Mouse (Mus musculus) testis, postnatal 10 days (tissue): ENCODE data around the gene Sirt3.

Experiments
- DNase-seq: peaks from one replicate; pipeline ENCODE4 v3.0.0; 2021; ENCODE audit warnings: low spot score

Sirt3 gene

DNA sequence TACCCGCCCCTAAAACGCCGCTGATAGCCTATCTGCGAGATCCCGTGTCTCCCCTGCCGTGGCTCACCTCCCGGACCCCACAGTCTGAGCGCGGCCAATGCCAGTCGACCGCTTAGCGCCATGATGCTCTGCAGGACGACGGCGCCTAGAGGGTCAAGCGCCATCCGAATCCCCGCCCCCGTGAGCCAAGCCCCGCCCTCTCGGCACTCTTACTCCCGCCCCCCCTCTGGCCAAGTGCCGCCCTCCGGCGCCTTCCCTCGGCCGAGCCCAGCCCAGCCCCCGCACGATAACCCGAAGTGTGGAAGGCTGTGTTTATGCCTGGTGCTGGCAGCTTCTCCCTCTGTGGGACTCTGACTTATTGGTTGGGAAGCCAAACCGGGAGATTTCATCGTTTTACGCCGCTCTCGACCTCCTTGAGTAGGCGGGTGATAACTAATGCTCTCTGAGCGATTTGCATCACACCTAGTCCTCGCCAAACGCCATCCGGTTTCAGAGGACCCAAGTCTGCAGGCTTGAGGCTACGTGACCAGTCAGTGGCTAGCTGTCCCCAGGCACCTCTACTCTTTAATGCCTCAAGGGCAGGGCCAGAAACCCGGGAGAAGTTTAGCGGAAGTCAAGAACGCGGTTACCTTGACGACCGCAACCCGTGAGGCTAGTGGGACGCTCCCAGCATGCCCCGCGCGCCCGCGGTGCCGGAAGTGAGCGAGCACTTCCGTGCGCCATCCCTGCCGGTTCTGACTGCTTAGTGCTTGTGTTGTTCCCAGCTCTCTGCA is at the start of gene Sirt3, which contains the start of gene Psmd13:
Sirt3 (minus strand) TSS at position 614 of the 773 bp plus-strand sequence.
Psmd13 (plus strand) TSS at position 273 of the 773 bp plus-strand sequence.
- DNase-seq = peak; percentile 99

DNA sequence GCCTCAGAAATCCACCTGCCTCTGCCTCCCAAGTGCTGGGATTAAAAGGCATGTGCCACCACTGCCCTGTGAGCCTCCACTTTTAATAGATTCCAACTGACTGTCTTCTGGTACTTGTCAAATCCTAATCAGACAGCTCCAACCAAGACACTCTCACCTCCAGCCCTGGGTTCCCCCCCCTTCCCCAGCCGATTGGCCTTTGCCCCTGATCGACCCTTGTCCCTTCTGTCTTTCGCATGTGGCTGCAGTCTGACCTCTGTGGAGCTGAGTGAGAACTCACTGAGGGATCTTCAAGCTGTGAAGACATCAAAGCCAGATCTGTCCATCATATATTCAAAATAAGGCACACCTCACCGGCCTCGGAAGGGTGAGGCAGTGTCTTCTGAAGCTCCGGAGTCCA is 45.1 kb upstream of the Sirt3 start:
- DNase-seq = no peak

DNA sequence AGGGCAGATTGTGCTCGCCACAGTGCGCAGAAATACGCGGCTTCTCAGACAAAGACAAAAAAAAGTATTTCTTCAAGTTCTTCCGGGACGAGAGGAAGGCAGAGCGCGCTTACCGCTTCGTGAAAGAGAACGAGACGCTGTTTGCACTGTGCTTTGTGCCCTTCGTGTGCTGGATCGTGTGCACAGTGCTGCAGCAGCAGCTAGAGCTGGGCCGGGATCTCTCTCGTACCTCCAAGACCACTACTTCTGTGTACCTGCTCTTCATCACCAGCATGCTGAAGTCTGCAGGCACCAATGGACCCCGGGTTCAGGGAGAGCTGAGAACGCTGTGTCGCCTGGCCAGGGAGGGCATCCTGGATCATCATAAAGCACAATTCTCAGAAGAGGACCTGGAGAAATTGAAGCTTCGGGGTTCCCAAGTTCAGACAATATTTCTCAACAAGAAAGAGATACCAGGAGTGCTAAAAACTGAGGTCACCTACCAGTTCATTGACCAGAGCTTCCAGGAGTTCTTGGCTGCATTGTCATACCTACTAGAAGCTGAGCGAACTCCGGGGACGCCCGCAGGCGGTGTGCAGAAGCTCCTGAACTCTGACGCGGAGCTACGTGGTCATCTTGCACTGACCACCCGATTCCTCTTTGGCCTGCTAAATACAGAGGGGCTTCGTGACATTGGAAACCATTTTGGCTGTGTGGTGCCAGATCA is 41.1 kb upstream of the Sirt3 start:
- DNase-seq = no peak

GRCm38 (mm10) chr7:140922398-140923069 is 40.4 kb upstream of the Sirt3 start:
- DNase-seq = peak; percentile 66

GRCm38 (mm10) chr7:140921225-140921975 is 39.3 kb upstream of the Sirt3 start:
- DNase-seq = no peak

- DNase-seq = no peak
These were observed 38.4 kb upstream of the Sirt3 start, which contains the start of gene Nlrp6 for GRCm38 (mm10) chr7:140920418-140921029. Gene Nlrp6, plus strand, starts transcription at chr7:140920902.

DNA sequence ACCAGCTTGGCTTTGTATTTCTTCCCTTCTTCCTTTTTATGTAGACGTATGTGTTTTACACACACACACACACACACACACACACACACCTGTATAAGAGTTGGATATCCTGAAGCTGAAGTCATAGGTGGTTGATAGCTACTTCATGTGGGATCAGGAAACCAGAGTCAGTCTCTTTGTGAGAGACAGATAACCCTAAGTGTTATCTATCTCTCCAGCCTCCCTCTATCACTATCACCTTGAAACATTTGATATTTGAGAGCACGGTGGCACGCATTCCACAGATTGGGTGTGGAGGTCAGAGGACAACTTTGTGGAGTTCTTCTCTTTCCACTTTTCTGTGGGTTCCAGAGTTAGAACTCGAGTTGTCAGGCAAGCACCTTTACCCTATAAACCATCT is 37.8 kb upstream of the Sirt3 start:
- DNase-seq = no peak

DNA sequence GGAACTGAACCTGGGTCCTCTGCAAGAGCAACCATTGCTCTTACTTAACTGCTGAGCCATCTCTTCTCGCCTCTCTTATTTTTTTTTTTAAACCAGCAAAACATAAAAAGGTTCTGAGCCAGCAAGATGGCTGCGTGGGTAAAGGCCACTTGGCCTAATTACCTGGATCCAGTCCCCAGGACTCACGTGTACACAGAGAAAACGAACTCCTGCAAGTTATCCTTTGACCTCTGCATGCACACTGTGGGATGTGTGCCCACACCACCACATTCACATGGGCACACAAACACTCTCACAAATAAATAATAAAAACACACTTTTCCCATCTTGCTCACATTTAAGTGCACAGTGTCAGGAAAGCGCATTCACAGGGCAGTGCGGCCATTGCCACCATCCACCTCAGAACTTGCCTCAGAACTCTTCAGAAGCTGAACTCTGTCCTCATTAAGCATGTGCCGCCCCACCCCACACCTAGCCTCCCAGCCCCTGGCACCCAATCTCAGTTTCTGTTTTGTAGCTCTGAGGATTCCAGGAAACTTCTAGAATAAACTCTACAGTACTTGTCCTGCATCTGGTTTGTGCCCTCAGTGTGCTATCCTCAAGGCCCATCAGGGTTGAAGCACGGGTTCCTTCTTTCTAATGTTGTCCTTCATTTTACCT is 32.1 kb upstream of the Sirt3 start:
- no peak for DNase-seq

- DNase-seq = no peak
These were observed 30.9 kb upstream of the Sirt3 start for GRCm38 (mm10) chr7:140912846-140913482.

GRCm38 (mm10) chr7:140912293-140912692 is 30.2 kb upstream of the Sirt3 start:
- no peak for DNase-seq

DNA sequence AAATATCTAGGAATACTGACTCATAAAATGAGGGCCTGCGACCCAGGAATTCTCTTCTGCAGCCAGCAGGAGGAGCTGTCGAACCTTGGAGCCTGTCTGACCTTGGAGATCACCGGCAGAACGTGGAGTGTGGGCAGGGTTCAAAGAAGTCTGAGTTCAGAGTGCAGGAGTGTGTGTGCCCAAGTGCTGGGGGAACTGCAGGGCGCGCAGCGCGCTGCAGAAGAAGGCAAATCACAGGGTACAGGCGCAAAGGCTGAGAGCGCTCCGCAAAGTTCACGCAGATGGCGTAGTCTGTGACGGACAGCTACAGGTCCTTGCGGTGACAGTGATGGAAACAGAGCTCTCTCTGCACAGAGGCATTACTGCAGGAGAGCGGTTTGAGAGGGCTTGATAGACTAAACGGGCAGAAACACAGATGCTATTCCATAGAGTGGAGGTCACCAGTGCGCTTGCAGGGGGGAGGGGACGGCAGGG is 26.6 kb upstream of the Sirt3 start:
- peak; percentile 90 for DNase-seq

- peak; percentile 45 for DNase-seq
These were observed 26.1 kb upstream of the Sirt3 start for GRCm38 (mm10) chr7:140908181-140908580.

DNA sequence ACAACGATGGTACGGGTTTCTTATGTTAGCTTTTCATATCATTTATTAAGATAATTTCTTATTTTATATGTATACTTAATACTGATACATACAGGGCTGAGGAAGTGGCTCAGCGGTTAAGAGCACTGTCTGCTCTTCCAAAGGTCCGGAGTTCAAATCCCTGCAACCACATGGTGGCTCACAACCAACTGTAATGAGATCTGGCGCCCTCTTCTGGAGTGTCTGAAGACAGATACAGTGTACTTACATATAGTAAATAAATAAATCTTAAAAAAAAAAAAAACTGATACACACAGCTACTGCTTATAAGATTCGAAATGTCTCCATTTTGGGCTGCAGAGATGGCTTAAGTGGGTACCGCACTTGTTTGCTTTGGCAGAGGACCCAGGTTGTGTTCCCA is 25.6 kb upstream of the Sirt3 start:
- no peak for DNase-seq

- DNase-seq = no peak
These were observed 25.0 kb upstream of the Sirt3 start for GRCm38 (mm10) chr7:140907131-140907530.

- no peak for DNase-seq
These were observed 23.6 kb upstream of the Sirt3 start for GRCm38 (mm10) chr7:140905642-140906081.

GRCm38 (mm10) chr7:140903212-140903611 is 21.1 kb upstream of the Sirt3 start:
- peak; percentile 92 for DNase-seq

DNA sequence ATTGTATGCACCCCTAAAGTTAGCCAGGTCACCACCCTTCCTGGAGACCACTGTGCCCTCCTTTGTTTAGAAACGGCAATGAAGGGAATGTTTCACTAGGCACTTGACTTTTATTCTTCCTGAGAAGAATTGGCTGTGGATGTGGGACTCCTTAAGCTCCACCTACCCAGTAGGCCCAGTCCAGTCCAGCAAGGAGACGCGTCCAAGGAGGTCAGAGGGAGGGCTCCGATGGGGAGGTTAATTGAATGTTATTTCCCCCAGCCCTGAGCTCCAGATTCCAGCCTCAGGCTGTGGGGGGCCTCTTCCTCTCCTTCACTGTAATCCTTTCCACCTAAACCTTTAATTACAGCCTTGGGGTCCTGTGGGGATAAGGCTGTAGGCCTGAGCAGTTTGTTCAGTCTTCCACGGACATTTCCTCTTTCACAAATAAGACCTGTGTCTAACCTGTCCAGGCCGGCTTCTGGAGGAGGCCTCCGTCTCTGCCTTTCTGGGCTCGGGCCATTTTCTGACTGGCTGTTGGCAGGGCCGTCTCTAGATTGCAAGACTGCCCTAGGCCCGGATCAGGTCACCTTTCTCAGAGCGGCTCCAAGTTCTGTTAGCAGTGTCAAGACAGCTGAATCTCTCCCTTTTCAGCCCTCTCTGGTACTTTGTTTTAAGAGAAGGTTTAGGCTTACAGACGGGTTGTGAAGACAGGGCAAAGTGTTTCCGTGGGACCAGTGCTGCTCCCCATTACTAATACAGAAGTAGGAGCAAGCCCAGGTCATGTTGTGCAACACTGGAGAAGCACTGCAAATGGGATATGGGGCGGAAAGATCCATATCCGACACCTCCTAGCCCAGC is 20.1 kb upstream of the Sirt3 start:
- DNase-seq = no peak

DNA sequence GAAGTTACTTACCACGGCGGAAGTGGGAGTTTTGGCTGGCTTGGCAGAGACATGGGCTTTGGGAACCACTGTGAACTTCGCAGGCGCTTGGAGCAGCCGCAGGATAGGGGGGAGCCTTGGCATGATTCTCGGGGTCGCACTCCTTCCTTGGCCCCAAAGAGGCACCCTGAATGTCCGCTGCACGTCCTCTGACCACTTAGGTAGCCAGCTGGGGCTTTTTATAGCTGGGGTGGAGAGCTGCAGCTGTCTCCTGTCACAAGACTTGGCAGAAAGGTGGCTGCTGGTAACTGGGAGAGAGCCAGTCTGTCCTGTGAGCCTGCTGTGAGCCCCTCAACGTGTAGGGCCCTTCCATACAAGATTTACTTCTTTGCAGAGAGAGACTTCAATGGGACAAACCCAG is 18.1 kb upstream of the Sirt3 start, which contains the start of gene Cox8b:
Cox8b (minus strand) TSS at position 227 of the 400 bp plus-strand sequence.
- no peak for DNase-seq

DNA sequence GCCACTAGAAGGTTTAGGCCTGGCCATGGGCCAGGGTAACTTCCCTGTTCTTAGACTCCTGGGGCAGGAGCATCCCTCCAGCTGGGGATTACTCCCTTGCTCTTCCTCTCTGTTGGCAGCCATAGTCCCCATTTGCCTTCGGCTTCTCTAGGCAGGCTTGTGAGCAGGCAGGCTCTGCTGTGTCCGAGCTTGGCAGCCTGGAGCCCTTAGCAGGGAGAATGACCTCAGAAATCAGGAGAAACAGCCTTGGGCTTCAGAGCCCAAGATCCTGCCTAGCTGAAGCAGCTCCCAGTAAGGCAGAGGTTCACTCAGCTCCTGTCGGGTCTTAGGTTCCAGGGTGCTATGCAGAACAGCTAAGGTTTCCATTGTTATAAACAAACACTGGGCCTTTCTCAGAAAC is 17.0 kb upstream of the Sirt3 start:
- DNase-seq = no peak
